ENCODE assay signal across 14 mouse cellular contexts in the genomic region with DNA sequence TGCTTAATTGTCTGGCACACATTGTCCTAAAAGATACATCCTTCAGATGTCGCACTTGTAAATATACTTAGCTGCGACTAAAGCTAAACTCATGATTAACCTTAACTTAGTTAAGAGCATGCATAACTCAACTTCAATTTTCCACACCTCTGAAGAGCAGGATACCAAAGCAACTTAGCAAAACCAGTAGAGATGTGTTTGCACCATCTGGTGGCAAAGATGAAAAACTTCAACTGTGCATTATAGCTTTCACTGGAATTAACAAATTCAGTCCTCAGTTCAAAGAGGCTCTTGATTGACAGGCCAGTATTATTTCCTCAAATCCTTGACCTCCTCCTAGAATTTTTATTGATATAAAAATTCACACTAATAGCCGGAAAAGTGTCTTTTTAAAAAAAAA. TPM values are rescaled to one million over a fixed set of nuclear protein-coding genes. Genes with fewer than 3 reads are reported as not detected.
A peak's percentile ranks its signal among the peaks of the same experiment; 100 is the strongest.
DNase-seq lines count a peak whose midpoint lies in the region; ATAC-seq and TF ChIP-seq lines count a peak whose summit lies in the region.
"Had no signal": no experiment of that assay in that cellular context is flagged by ENCODE, and none has a peak within 500 bp of the region (broad histone marks: within the 10 kb centered on the region; RNA-seq: fewer than 3 reads in every experiment).

No protein-coding gene starts in this region.

- no peak overlapping the region for H3K4me2 ChIP-seq in midbrain, embryonic 15.5 days

- H3K4me1 ChIP-seq in liver, adult 2 months (ENCODE audit: control insufficient read depth, insufficient read depth, low read length) = no peaks in the 10 kb centered on the region
- H3K4me1 ChIP-seq in midbrain, embryonic 15.5 days = no peaks in the 10 kb centered on the region

- H3K27ac ChIP-seq in liver, adult 2 months (replicated peaks; ENCODE audit: insufficient read depth, low read depth, low read length) = no peak overlapping the region
- no peak overlapping the region for H3K27ac ChIP-seq in midbrain, embryonic 15.5 days

- H3K27me3 ChIP-seq in liver, adult 2 months (ENCODE audit: control insufficient read depth, insufficient read depth, low read length) = no peaks in the 10 kb centered on the region
- no peaks in the 10 kb centered on the region for H3K27me3 ChIP-seq in midbrain, embryonic 15.5 days (replicated peaks)

- no peaks in the 10 kb centered on the region for H3K79me2 ChIP-seq in liver, adult 2 months (ENCODE audit: control insufficient read depth, insufficient read depth, low read length)

- TF ChIP-seq POLR2A in liver, adult 2 months (IDR thresholded peaks at IDR 0.05; ENCODE audit: extremely low read depth, insufficient read depth, low read length) = no peak

- H3K4me3 ChIP-seq in liver, adult 2 months (ENCODE audit: insufficient read depth, low read depth, low read length) = no peak overlapping the region
- no peak overlapping the region for H3K4me3 ChIP-seq in midbrain, embryonic 15.5 days

- no peak overlapping the region for H3K9ac ChIP-seq in liver, adult 2 months (ENCODE audit: low read depth, low read length)
- H3K9ac ChIP-seq in midbrain, embryonic 15.5 days = no peak overlapping the region

- peak; percentile 27; the same call in 1 of the 2 replicates for TF ChIP-seq CTCF in liver, adult 2 months (IDR thresholded peaks at IDR 0.05; ENCODE audit: low read depth, low read length)

- WGBS in liver, adult 2 months = 68% methylated on average over 3 of the region's 3 CpGs
- 77% methylated on average over 3 of the region's 3 CpGs for WGBS in midbrain, embryonic 15.5 days

- peak; percentile 46 for DNase-seq in cerebellum, adult 9-10 months
- no peak for DNase-seq in cerebellum, adult 8-10 months
- DNase-seq in liver, adult 2 months (ENCODE audit: extremely low read depth, low read depth, low spot score) = peak; percentile 24
- DNase-seq in liver = no peak
- no peak for DNase-seq in spleen, postnatal 4 days (ENCODE audit: low spot score in 2 of 2)
- DNase-seq in lung, postnatal 36 days = no peak
- DNase-seq: adrenal gland, adult 2 months; kidney, adult 2 months had no signal

- no peaks in the 10 kb centered on the region for H3K36me3 ChIP-seq in liver, adult 2 months (ENCODE audit: control insufficient read depth, insufficient read depth, low read length)
- no peaks in the 10 kb centered on the region for H3K36me3 ChIP-seq in midbrain, embryonic 15.5 days (replicated peaks)

- 0 out of 2 replicates have a peak, but pooled peaks have one; percentile 45 for ATAC-seq in common myeloid progenitor, adult 5-6 weeks (replicated peaks; ENCODE audit: low read depth, poor library complexity, severe bottlenecking)
- ATAC-seq in midbrain, embryonic 15.5 days (replicated peaks) = peak; percentile 68; the same call in 1 of the 2 replicates

- no peaks in the 10 kb centered on the region for H3K9me3 ChIP-seq in midbrain, embryonic 15.5 days

RNA-seq across cellular contexts. Expression of a gene that starts 39.7 kb away (rescaled TPM):
- not detected in 2 replicates for total RNA-seq in liver, adult 2 months (2014; rRNA removed)
- not detected in 2 replicates for polyA plus RNA-seq in liver, adult 2 months (2012; rRNA removed)
- total RNA-seq in common myeloid progenitor, adult 5-6 weeks (2017) = not detected in 2 replicates
- polyA plus RNA-seq in midbrain, embryonic 15.5 days (2015; fragmentation: Nextera tagmentation; extraction: Ambion mirVana) = not detected in 2 replicates
- total RNA-seq: adrenal gland, adult 2 months; heart, adult 8-10 months; left cerebral cortex, adult 8-10 months had no signal
- polyA plus RNA-seq: adrenal gland, adult 2 months; kidney, adult 2 months; lung, embryonic 16.5 days; stomach, embryonic 14.5 days had no signal

Comparison
In these comparisons a context has a peak if more than half of its experiments do, and no peak if none do; other contexts are left out.
1. DNase-seq: peak in cerebellum, adult 9-10 months (single experiment) and liver, adult 2 months (single experiment); none in cerebellum, adult 8-10 months (single experiment), liver (single experiment), spleen, postnatal 4 days (0 of 2) and lung, postnatal 36 days (single experiment).